Mouse (Mus musculus) liver, embryonic 12.5 days (tissue): Measurements from ENCODE around the gene Padi3. TPM values are rescaled to one million over a fixed set of nuclear protein-coding genes. Genes with fewer than 3 reads are reported as not detected.

Source experiments
- ATAC-seq: fragments of 200-750 bp; cut with Nextera tagmentation; 2 replicates; pipeline ENCODE4 v1.8.0; 2017; ENCODE audit warnings: moderate number of reproducible peaks, mild to moderate bottlenecking, moderate library complexity
- H3K27ac ChIP-seq: fragments of 300-500 bp; sonication (generic); 2 replicates; pipeline ENCODE4 v1.5.1; 2016; ENCODE audit warnings: mild to moderate bottlenecking
- H3K27me3 ChIP-seq: fragments of 300-500 bp; sonication (generic); replicated peaks from 2 replicates; pipeline ENCODE4 v1.6.1; 2016; ENCODE audit warnings: mild to moderate bottlenecking, moderate library complexity
- H3K36me3 ChIP-seq: fragments of 300-500 bp; sonication (generic); 2 replicates; pipeline ENCODE4 v1.6.1; 2016; ENCODE audit warnings: mild to moderate bottlenecking, moderate library complexity
- H3K4me1 ChIP-seq: fragments of 300-500 bp; sonication (generic); 2 replicates; pipeline ENCODE4 v1.6.1; 2016
- H3K4me2 ChIP-seq: fragments of 300-500 bp; sonication (generic); 2 replicates; pipeline ENCODE4 v1.6.1; 2016; ENCODE audit warnings: mild to moderate bottlenecking, moderate library complexity
- H3K4me3 ChIP-seq: fragments of 300-500 bp; sonication (generic); 2 replicates; pipeline ENCODE4 v1.5.1; 2016; ENCODE audit warnings: mild to moderate bottlenecking, moderate library complexity
- H3K9ac ChIP-seq: fragments of 300-500 bp; sonication (generic); 2 replicates; pipeline ENCODE4 v1.6.1; 2016; ENCODE audit warnings: mild to moderate bottlenecking, moderate library complexity
- H3K9me3 ChIP-seq: fragments of 300-500 bp; sonication (generic); replicated peaks from 2 replicates; pipeline ENCODE4 v1.6.1; 2016; ENCODE audit warnings: mild to moderate bottlenecking, moderate library complexity
- WGBS: fragments of 180-500 bp; shearing (Covaris S2); methylation state at CpG from one replicate; pipeline ENCODE4 v1.1.7; 2016; ENCODE audit not compliant: insufficient replicate concordance; 5-methylcytosine and 5-hydroxymethylcytosine counted together
- polyA plus RNA-seq: library from polyadenylated mRNA; unstranded; fragments of >200 nt; fragmentation: Nextera tagmentation; extraction: Ambion mirVana; gene quantifications from 2 replicates; pipeline ENCODE4 v1.2.1, GENCODE M21; 2016

The Padi3 gene
- polyA plus RNA-seq, 1 experiment from 2014 or later = 0.37 TPM

DNA sequence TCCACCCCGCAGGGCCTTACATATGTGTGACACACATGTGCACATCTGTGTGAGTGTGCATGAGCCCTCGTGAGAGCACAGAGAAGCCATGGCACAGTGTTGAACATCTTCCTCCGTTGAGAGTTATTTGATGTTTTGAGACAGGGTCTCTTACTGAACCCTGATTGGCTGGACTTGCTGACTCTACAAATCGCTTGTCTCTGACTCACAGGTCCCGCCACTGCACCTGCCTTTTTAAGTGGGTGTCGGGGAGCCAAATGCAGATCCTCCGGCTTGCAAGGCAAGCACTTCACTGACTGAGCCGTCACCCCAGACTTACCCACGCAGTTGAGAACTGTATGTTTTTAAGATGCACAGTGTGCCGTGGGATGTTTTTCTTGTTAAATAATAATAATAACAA is 34.6 kb downstream of the Padi3 start:
- 73% methylated on average over 10 of the region's 10 CpGs for WGBS
- no peak for ATAC-seq
- Histone ChIP-seq H3K36me3 (no peaks in the 10 kb centered on the region), H3K9me3 (no peaks in the 10 kb centered on the region), H3K27ac (no peak overlapping the region), H3K27me3 (peaks cover 4% of the 10 kb centered on the region; the same call in 1 of the 2 replicates), H3K4me3 (no peak overlapping the region), H3K4me2 (no peak overlapping the region), H3K4me1 (peaks cover 5% of the 10 kb centered on the region; the same call in 1 of the 2 replicates), H3K9ac (no peak overlapping the region)

DNA sequence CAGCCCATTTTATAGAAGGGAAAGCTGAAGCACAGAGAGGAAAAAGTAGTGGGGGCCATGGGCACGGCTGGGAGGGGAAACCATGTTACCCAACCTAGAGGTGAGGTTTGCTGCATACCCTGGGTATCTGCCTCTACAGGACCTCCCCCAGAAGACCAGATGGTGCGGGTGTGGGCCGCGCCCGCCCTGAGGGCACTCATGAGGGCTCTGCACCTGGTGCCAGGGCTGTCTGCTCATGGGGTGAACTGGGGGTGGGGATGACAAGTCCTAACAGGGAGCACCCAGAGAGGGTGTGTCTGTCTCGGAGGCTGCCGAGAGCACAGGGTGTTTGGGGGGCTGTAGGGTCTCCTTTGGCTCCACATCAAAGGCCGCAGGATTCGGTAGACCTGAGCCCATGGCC is 35.6 kb downstream of the Padi3 start:
- Histone ChIP-seq H3K36me3 (no peaks in the 10 kb centered on the region), H3K27ac (no peak overlapping the region), H3K4me2 (no peak overlapping the region), H3K9me3 (no peaks in the 10 kb centered on the region), H3K4me3 (no peak overlapping the region), H3K27me3 (peaks cover 4% of the 10 kb centered on the region; the same call in 1 of the 2 replicates), H3K4me1 (peaks cover 14% of the 10 kb centered on the region), H3K9ac (no peak overlapping the region)
- ATAC-seq = no peak
- WGBS = 78% methylated on average over 9 of the region's 9 CpGs

DNA sequence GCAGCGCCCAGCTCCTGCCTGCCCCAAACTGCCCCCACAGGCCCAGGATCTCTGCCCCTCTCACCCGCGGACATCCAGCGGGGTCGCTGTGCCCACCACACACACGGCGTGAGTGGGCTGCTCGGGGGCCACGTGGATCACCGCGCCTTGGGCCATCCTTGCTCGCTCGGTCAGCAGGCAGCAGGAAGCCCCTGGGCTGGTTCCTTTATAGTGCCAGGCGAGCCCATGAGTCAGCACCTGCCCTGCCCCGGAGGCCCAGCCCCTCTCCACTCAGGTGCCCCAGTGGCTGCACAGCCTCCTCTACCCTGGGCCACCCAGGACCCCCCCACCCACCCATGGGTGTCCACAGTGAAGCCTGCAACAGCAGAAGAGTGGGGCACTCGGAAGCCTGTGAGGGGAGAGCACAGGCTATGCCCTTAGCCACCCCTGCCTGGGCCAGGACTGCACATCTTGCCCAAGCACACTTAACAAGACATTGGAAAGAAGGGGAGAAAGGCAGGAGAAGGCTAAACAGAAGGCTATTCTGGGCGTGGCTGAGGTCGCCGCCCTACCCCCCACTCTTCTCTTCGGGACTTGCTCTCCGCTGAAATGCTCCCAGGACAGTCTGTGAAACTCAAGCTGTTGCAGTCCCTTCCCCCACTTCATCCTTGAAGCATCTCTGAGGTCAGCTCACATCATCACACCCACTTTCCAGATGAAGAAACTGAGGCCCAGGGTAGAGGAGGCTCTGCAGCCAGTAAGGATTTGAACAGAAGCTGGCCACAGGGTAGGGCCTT is 36.2 kb downstream of the Padi3 start, which contains the start of gene Padi4:
TSS of gene Padi4 (minus strand) at position 212 of the 776 bp plus-strand sequence.
- H3K4me2 ChIP-seq = no peak within 1 kb of the TSS
- peaks cover 4% of the 10 kb centered on the region; the same call in 1 of the 2 replicates for H3K27me3 ChIP-seq
- H3K36me3 ChIP-seq = no peaks in the 10 kb centered on the region
- H3K9me3 ChIP-seq = no peaks in the 10 kb centered on the region
- no peak within 1 kb of the TSS for H3K27ac ChIP-seq
- no peak for ATAC-seq
- H3K4me1 ChIP-seq = peaks cover 18% of the 10 kb centered on the region
- WGBS = 70% methylated on average over 21 of the region's 21 CpGs
- H3K4me3 ChIP-seq = no peak within 1 kb of the TSS
- H3K9ac ChIP-seq = no peak within 1 kb of the TSS

DNA sequence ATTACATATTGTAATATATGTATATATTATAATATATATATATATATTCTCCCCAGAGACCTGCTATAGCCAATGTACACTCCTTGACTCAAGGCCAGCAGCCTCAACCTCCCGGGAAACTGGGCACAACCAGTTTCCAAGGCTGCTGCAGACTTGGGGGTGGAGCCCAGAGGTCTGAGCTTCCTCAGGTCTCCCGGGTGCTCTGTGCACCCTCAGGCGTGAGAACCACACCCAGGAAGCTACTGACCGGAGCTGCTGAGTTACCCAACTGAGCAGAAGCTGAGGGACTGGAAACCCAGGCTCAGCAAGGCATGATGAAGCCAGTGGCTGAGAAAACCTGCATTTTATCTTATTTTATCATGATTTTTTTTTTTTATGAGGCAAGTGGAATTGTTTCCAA is 39.4 kb downstream of the Padi3 start:
- WGBS = 6% methylated on average over 4 of the region's 4 CpGs
- H3K27me3 ChIP-seq = peaks cover 16% of the 10 kb centered on the region
- no peaks in the 10 kb centered on the region for H3K9me3 ChIP-seq
- no peak for ATAC-seq
- H3K4me1 ChIP-seq = peaks cover 21% of the 10 kb centered on the region
- no peak overlapping the region for H3K4me2 ChIP-seq
- no peak overlapping the region for H3K27ac ChIP-seq
- no peaks in the 10 kb centered on the region for H3K36me3 ChIP-seq
- H3K9ac ChIP-seq = no peak overlapping the region
- no peak overlapping the region for H3K4me3 ChIP-seq

DNA sequence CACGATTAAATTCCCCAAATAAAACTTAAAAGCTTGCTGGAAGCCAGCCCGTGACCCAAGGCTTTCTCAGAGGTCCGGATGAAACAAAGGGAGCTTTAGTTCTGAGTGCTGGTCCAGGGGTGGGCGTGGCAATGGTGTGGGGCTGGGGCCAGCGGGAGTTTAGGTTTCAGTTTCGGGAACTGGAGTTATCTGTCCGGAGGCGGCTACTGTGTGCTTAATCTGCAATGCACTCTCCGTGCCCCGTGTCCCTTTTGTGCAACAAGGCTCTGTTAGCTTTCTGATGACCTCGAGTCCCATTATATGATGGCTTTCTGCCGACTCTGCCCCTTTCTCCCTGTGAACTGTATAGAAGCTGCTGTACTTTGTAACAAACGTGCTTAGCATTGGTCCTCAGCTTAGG is 40.0 kb downstream of the Padi3 start:
- WGBS = 7% methylated on average over 13 of the region's 13 CpGs
- Histone ChIP-seq H3K4me3 (peak overlapping the region; percentile 43), H3K27me3 (peaks cover 16% of the 10 kb centered on the region), H3K36me3 (no peaks in the 10 kb centered on the region), H3K9me3 (no peaks in the 10 kb centered on the region), H3K27ac (peak overlapping the region; percentile 25; the same call in 1 of the 2 replicates), H3K4me2 (peak overlapping the region; percentile 63), H3K9ac (0 out of 2 replicates have a peak overlapping the region, but pooled peaks have one; percentile 7), H3K4me1 (peaks cover 21% of the 10 kb centered on the region)
- peak; percentile 45 for ATAC-seq

DNA sequence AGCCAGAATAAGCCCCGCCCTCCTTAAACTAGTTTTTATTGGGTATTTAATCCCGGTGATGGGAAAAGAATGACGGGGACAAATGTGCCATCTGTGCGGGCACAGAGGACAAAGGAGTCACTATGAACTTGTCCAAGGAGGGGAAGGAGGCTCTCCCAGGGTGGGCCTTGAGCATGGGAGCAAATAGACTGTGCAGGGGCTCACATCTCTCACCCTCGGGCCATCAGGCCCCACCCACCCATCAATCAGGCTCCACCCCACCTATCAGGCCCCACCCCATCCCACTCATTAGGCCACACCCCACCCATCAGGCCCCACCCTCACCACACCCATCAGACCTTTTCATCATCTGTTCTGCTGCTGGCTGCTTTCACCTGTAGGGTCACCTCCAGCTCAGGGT is 41.5 kb downstream of the Padi3 start:
- Histone ChIP-seq H3K4me3 (no peak overlapping the region), H3K27me3 (peaks cover 12% of the 10 kb centered on the region), H3K4me2 (no peak overlapping the region), H3K9ac (no peak overlapping the region), H3K4me1 (peaks cover 21% of the 10 kb centered on the region), H3K27ac (no peak overlapping the region), H3K9me3 (no peaks in the 10 kb centered on the region), H3K36me3 (no peaks in the 10 kb centered on the region)
- peak; percentile 43 for ATAC-seq
- WGBS = 74% methylated on average over 5 of the region's 5 CpGs

DNA sequence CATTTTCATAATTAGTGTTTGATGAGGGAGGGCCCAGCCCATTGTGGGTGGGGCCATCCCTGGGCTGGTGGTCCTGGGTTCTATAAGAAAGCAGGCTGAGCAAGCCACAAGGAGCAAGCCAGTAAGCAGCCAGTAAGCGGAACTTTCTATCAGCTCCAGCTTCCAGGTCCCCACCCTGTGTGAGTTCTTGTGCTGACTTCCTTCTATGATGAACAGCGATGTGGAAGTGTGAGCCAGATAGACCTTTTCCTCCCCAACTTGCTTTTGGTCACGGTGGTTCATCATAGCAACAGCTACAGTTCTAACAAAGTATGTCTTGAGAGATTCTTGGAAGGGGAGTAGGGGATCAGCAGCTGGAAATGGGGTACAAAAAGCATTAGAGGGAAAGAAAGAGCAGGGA is 44.5 kb downstream of the Padi3 start:
- peaks cover 12% of the 10 kb centered on the region for H3K27me3 ChIP-seq
- no peak overlapping the region for H3K9ac ChIP-seq
- WGBS = 38% methylated on average over 3 of the region's 3 CpGs
- no peak overlapping the region for H3K27ac ChIP-seq
- no peak overlapping the region for H3K4me2 ChIP-seq
- H3K9me3 ChIP-seq = no peaks in the 10 kb centered on the region
- ATAC-seq = no peak
- H3K4me3 ChIP-seq = no peak overlapping the region
- peaks cover 16% of the 10 kb centered on the region for H3K4me1 ChIP-seq
- no peaks in the 10 kb centered on the region for H3K36me3 ChIP-seq

DNA sequence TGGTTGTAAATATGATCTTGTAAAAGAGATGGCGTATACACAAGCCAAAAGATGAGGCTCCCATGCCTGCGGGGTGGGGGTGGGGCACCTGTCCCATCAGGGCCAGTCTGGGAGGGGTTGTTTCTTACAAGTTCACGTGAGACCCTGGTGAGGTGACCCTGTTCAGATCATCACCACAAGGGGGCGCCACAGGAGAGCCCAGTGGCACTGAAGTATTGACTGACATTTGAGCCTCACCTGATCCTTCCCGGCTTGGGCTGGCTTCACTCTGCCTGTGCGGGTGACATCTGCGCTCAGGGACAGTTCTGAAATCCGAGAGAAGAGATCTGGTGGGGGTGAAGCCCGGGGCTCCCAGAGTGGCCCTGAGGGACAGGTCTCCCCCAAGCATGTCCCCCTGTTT is 47.3 kb downstream of the Padi3 start:
- no peak overlapping the region for H3K9ac ChIP-seq
- H3K4me2 ChIP-seq = no peak overlapping the region
- no peak overlapping the region for H3K4me3 ChIP-seq
- H3K27me3 ChIP-seq = peaks cover 7% of the 10 kb centered on the region
- no peak overlapping the region for H3K27ac ChIP-seq
- H3K9me3 ChIP-seq = no peaks in the 10 kb centered on the region
- ATAC-seq = no peak
- no peaks in the 10 kb centered on the region for H3K36me3 ChIP-seq
- H3K4me1 ChIP-seq = no peaks in the 10 kb centered on the region; the same call in 1 of the 2 replicates
- WGBS = 11% methylated on average over 9 of the region's 9 CpGs

DNA sequence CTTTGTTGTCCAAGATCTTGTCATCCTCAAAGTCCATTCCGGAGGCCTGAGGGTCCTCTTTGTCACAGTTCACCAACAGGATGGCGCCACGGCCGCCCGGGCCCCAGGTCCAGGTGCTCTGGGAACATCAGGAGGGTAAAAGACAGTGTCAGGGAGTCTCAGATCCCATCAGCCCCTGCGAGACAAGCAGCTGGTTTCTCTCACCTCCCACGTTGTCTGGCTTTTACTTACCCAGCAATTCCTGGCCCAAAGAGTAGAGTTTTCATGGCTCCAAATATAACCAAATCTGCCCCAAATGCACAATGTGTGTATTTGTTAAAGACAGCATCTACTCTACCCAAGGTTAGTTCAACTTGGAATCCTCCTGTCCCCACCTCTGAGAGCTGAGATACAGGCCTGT is 48.8 kb downstream of the Padi3 start:
- no peak overlapping the region for H3K4me2 ChIP-seq
- no peak overlapping the region for H3K9ac ChIP-seq
- WGBS = 74% methylated on average over 7 of the region's 7 CpGs
- H3K27ac ChIP-seq = no peak overlapping the region
- H3K27me3 ChIP-seq = no peaks in the 10 kb centered on the region; the same call in none of the 2 replicates
- H3K9me3 ChIP-seq = no peaks in the 10 kb centered on the region
- no peaks in the 10 kb centered on the region; the same call in 1 of the 2 replicates for H3K4me1 ChIP-seq
- ATAC-seq = no peak
- H3K4me3 ChIP-seq = no peak overlapping the region
- no peaks in the 10 kb centered on the region for H3K36me3 ChIP-seq

DNA sequence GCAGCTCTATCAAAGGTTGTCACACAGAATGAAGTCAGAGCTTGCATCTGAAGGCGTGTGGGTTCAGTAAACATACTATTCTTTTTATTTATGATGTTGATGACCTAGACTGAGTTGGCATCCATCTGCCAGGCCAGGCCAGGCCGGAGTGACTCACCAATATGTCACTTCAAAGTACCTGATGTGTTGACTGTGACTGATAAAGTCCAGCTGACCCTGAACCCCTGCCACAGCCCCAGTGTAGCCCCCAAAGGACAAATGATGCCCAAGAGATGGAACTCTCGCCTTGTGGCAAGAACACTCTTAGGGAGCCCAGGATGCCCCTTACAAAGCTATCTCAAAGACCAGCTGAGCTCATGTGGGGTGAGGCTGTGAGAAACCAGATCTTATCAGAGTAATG is 54.6 kb downstream of the Padi3 start:
- 54% methylated on average over 3 of the region's 3 CpGs for WGBS
- H3K4me3 ChIP-seq = no peak overlapping the region

DNA sequence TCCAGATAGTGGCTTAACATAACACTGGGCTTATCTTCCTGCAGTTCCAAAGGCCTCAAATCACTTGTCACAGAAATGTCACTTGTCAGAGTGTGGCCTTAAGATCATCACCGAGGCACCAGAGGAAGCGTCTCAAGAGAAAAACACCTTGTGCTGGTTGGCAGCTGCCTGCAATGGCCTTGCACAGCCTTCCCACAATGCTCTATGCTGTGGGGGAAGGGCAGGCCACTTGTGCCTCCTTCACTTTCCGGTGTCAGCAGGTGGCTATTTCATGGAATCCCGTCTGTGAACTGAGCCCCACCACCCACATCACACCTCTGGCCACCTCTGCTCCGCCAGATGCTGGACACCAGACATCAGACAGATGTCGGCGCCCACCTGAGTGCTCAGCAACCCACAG is 57.1 kb downstream of the Padi3 start:
- H3K27me3 ChIP-seq = peaks cover 23% of the 10 kb centered on the region
- H3K27ac ChIP-seq = no peak overlapping the region
- H3K4me3 ChIP-seq = no peak overlapping the region
- peaks cover 10% of the 10 kb centered on the region for H3K4me1 ChIP-seq
- no peak for ATAC-seq
- H3K9ac ChIP-seq = no peak overlapping the region
- no peaks in the 10 kb centered on the region for H3K9me3 ChIP-seq
- no peaks in the 10 kb centered on the region for H3K36me3 ChIP-seq
- WGBS = 54% methylated on average over 7 of the region's 7 CpGs
- no peak overlapping the region for H3K4me2 ChIP-seq

More for the DNA sequence above, 54.6 kb downstream of the Padi3 start:
- H3K27me3 ChIP-seq = peaks cover 10% of the 10 kb centered on the region
- no peak overlapping the region for H3K4me2 ChIP-seq
- no peaks in the 10 kb centered on the region; the same call in 1 of the 2 replicates for H3K4me1 ChIP-seq
- H3K9ac ChIP-seq = no peak overlapping the region
- ATAC-seq = no peak
- H3K9me3 ChIP-seq = no peaks in the 10 kb centered on the region
- no peaks in the 10 kb centered on the region for H3K36me3 ChIP-seq
- no peak overlapping the region for H3K27ac ChIP-seq

DNA sequence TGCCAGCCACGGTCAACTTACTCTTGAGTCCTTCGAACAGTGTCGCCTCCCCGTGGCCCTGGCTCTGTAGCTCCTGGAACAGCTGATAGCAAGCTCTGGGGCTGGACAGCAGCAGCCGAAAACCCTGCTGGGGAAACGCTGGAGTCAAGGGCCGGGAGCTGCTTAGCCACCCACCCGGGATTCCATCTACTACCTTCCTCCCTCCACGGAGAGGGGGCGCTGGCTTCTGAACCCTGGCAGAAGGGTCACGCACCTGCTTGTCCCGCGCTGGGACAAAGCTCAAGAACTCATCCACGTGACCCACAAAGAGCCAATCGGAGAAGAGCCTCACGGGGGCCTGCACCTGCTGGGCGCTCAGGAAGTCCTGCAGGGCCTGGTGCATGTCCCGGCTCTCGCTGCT is 60.1 kb downstream of the Padi3 start:
- ATAC-seq = no peak
- Histone ChIP-seq H3K4me3 (no peak overlapping the region), H3K27me3 (peaks cover 39% of the 10 kb centered on the region), H3K27ac (no peak overlapping the region), H3K4me2 (peak overlapping the region; percentile 57), H3K9ac (no peak overlapping the region), H3K4me1 (peaks cover 10% of the 10 kb centered on the region), H3K36me3 (no peaks in the 10 kb centered on the region), H3K9me3 (no peaks in the 10 kb centered on the region)
- WGBS = 9% methylated on average over 19 of the region's 19 CpGs
